Mouse (Mus musculus): ENCODE measurements around the gene Tsr1. TPM values are rescaled to one million over a fixed set of nuclear protein-coding genes. Genes with fewer than 3 reads are reported as not detected.
A peak's percentile ranks its signal among the peaks of the same experiment; 100 is the strongest.

Gene Tsr1
- polyA plus RNA-seq, 2 experiments, result 17.9 to 26.3 TPM

DNA sequence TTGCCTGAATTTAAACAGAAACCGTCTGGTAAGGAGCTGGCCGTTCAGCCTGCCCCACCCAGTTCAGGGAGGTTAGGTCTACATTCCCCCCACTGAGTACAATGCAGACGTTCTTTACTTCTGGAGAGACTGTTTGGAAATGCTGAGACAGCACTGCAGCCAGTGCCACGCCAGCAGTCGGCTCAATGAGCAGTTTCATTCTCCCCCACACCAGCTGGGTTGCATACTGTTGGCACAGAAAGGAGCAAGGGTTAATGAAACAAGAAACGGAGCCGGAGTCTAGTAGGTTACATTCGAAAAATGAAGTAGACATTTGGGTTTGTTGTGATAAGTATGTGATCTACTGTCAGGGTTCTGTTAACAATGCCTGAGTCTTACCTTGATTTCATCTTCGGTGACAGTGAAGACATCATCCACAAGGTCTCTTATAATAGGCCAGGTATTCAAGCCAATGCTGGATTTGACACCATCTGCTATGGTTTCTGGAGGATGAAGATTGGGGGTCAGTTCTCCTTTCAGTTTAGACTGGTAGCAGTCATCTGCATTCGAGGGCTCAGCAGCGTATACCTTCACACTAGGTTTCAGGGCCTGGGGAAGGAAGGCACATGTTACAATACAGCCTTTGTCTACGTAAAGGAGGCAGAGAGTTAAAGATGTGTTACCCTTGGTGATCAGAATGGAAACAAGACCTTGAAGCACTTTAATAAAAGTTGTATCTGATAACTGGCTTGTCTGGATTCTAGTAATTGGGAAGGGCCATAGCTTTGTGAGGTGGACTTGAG, 10.9 kb downstream of the Tsr1 start:
- Histone ChIP-seq H3K36me3 (replicated peaks; ENCODE audit: control insufficient read depth, insufficient read depth, low read depth) (peaks cover 54% of the 10 kb centered on the region), H3K27ac (no peak overlapping the region), H3K4me3 (ENCODE audit: insufficient read depth in 1 of 2, low read depth in 2 of 2, low read length in 2 of 2) (no peak overlapping the region), H3K4me2 (ENCODE audit: low read depth) (no peak overlapping the region), H3K27me3 (ENCODE audit: control insufficient read depth, insufficient read depth, low read length) (no peaks in the 10 kb centered on the region), H3K9me3 (ENCODE audit: control insufficient read depth, low read length) (no peaks in the 10 kb centered on the region), H3K9ac (replicated peaks) (no peak overlapping the region), H3K4me1 (replicated peaks; ENCODE audit: control insufficient read depth in 2 of 2, insufficient read depth in 2 of 2, low read length in 1 of 2) (no peaks in the 10 kb centered on the region)
- 78% methylated on average over 12 of the region's 12 CpGs for WGBS (ENCODE audit: insufficient replicate concordance)
- DNase-seq (ENCODE audit: low read depth in 3 of 3, low spot score in 3 of 3) (no peak), ATAC-seq (ENCODE audit: insufficient read depth) (no peak)
- TF ChIP-seq CTCF (IDR thresholded peaks at IDR 0.05; ENCODE audit: low read depth) (no peak), EP300 (IDR thresholded peaks at IDR 0.05; ENCODE audit: low read depth) (no peak)

DNA sequence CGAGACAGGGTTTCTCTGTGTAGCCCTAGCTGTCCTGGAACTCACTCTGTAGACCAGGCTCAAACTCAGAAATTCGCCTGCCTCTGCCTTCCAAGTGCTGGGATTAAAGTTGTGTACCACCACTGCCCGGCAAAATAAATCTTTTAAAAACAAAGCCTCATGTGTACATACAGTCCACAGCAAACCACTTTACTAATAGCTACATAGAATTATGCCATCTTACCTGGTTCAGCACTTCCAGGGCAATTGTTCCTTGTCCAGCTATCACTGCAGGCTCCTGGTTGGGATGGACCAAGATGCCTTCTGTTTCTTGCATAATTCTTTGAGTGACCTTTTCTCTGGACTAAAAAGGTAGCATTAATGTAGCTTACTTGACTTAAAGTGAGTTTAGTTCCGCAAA, 12.1 kb downstream of the Tsr1 start:
- Histone ChIP-seq H3K27ac (no peak overlapping the region), H3K9me3 (ENCODE audit: control insufficient read depth, low read length) (no peaks in the 10 kb centered on the region), H3K27me3 (ENCODE audit: control insufficient read depth, insufficient read depth, low read length) (no peaks in the 10 kb centered on the region), H3K4me2 (ENCODE audit: low read depth) (no peak overlapping the region), H3K4me3 (ENCODE audit: insufficient read depth in 1 of 2, low read depth in 2 of 2, low read length in 2 of 2) (no peak overlapping the region), H3K9ac (replicated peaks) (no peak overlapping the region), H3K4me1 (replicated peaks; ENCODE audit: control insufficient read depth in 2 of 2, insufficient read depth in 2 of 2, low read length in 1 of 2) (no peaks in the 10 kb centered on the region), H3K36me3 (replicated peaks; ENCODE audit: control insufficient read depth, insufficient read depth, low read depth) (peaks cover 44% of the 10 kb centered on the region)
- TF ChIP-seq EP300 (IDR thresholded peaks at IDR 0.05; ENCODE audit: low read depth), result no peak
- TF ChIP-seq CTCF (IDR thresholded peaks at IDR 0.05; ENCODE audit: low read depth), result no peak
- no peak for DNase-seq (ENCODE audit: low read depth in 3 of 3, low spot score in 3 of 3)
- WGBS (ENCODE audit: insufficient replicate concordance), result 64% methylated on average over 4 of the region's 4 CpGs
- ATAC-seq (ENCODE audit: insufficient read depth), result no peak

DNA sequence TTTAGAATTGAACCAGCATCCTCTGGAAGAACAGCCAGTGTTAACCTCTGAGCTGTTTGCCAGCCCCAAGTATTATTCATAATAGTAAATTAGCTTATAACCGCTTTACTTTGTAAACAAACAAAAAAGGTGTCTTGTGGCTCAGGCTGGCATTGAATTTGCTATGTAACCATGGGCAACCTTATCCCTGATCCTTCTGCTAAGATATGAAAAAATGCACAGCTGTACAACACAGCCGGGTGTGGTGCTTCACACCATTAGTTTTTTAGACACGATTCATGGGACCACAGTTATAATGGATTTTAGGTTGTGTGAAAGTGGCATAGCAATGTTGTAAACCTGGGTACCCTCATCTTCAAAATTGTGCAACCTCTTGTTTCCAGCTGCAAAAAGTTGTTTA, 14.6 kb downstream of the Tsr1 start:
- H3K9ac ChIP-seq (replicated peaks), result no peak overlapping the region
- DNase-seq (ENCODE audit: low read depth in 3 of 3, low spot score in 3 of 3) (no peak), ATAC-seq (ENCODE audit: insufficient read depth) (no peak)
- no peak overlapping the region for H3K4me2 ChIP-seq (ENCODE audit: low read depth)
- H3K4me1 ChIP-seq (replicated peaks; ENCODE audit: control insufficient read depth in 2 of 2, insufficient read depth in 2 of 2, low read length in 1 of 2), result no peaks in the 10 kb centered on the region
- no peak overlapping the region for H3K4me3 ChIP-seq (ENCODE audit: insufficient read depth in 1 of 2, low read depth in 2 of 2, low read length in 2 of 2)
- H3K27me3 ChIP-seq (ENCODE audit: control insufficient read depth, insufficient read depth, low read length), result no peaks in the 10 kb centered on the region
- peaks cover 21% of the 10 kb centered on the region for H3K36me3 ChIP-seq (replicated peaks; ENCODE audit: control insufficient read depth, insufficient read depth, low read depth)
- no peak for TF ChIP-seq CTCF (IDR thresholded peaks at IDR 0.05; ENCODE audit: low read depth)
- no peak for TF ChIP-seq EP300 (IDR thresholded peaks at IDR 0.05; ENCODE audit: low read depth)
- no peak overlapping the region for H3K27ac ChIP-seq
- H3K9me3 ChIP-seq (ENCODE audit: control insufficient read depth, low read length), result no peaks in the 10 kb centered on the region
- WGBS (ENCODE audit: insufficient replicate concordance), result 40% methylated on average over 3 of the region's 3 CpGs

DNA sequence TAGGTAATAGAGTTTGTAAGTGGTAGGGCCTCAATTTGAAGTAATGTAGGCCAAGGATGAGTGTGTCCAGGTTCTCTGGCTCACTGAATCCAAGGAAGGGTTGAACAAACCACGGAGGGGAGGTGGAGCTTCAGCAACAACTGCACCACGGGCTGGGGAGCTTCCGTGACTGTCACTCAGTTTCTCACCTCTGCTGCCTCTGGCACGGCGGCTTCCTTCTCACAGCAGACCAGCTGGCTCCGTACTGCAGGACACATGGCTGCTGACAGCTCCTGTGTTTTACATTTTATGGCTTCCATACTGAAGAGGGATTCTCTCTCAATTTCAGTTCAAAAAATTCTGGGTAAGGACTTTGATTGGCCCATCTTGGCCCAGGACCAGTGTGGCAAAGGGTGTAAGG, 21.4 kb downstream of the Tsr1 start:
- Histone ChIP-seq H3K9me3 (ENCODE audit: control insufficient read depth, low read length) (no peaks in the 10 kb centered on the region), H3K4me2 (ENCODE audit: low read depth) (no peak overlapping the region), H3K27me3 (ENCODE audit: control insufficient read depth, insufficient read depth, low read length) (no peaks in the 10 kb centered on the region), H3K36me3 (replicated peaks; ENCODE audit: control insufficient read depth, insufficient read depth, low read depth) (no peaks in the 10 kb centered on the region; the same call in 1 of the 2 replicates), H3K4me1 (replicated peaks; ENCODE audit: control insufficient read depth in 2 of 2, insufficient read depth in 2 of 2, low read length in 1 of 2) (peaks cover 0 to 1% of the 10 kb centered on the region in 2 experiments; a peak in 2 of 4 replicates), H3K27ac (no peak overlapping the region), H3K4me3 (ENCODE audit: insufficient read depth in 1 of 2, low read depth in 2 of 2, low read length in 2 of 2) (no peak overlapping the region), H3K9ac (replicated peaks) (no peak overlapping the region)
- TF ChIP-seq CTCF (IDR thresholded peaks at IDR 0.05; ENCODE audit: low read depth) (no peak), EP300 (IDR thresholded peaks at IDR 0.05; ENCODE audit: low read depth) (no peak)
- DNase-seq (ENCODE audit: low read depth in 3 of 3, low spot score in 3 of 3) (no peak), ATAC-seq (ENCODE audit: insufficient read depth) (no peak)
- 71% methylated on average over 6 of the region's 6 CpGs for WGBS (ENCODE audit: insufficient replicate concordance)

DNA sequence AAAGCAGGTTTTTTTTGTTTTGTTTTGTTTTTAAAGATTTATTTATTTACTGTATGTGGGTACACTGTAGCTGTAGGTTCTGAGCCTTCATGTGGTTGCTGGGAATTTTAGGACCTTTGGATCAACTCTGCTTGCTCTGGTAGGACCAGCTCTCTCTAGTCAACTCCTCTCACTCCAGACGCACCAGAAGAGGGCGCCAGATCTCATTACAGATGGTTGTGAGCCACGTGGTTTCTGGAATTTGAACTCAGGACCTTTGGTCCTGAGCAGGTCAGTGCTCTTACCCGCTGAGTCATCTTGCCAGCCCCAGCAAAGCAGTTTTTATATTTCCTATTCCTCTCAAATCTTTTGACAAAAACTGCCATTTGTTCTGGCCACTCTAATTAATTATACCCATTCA, 26.3 kb downstream of the Tsr1 start:
- ATAC-seq (ENCODE audit: insufficient read depth) (no peak), DNase-seq (ENCODE audit: low read depth in 3 of 3, low spot score in 3 of 3) (peak in 2 of 3 experiments; percentile 24 to 31)
- Histone ChIP-seq H3K4me1 (replicated peaks; ENCODE audit: control insufficient read depth in 2 of 2, insufficient read depth in 2 of 2, low read length in 1 of 2) (peaks cover 5 to 14% of the 10 kb centered on the region in 2 experiments), H3K27ac (no peak overlapping the region), H3K9me3 (ENCODE audit: control insufficient read depth, low read length) (no peaks in the 10 kb centered on the region), H3K9ac (replicated peaks) (no peak overlapping the region), H3K36me3 (replicated peaks; ENCODE audit: control insufficient read depth, insufficient read depth, low read depth) (no peaks in the 10 kb centered on the region; the same call in 1 of the 2 replicates), H3K4me2 (ENCODE audit: low read depth) (peak overlapping the region; percentile 83), H3K27me3 (ENCODE audit: control insufficient read depth, insufficient read depth, low read length) (no peaks in the 10 kb centered on the region), H3K4me3 (ENCODE audit: insufficient read depth in 1 of 2, low read depth in 2 of 2, low read length in 2 of 2) (no peak overlapping the region)
- 43% methylated on average over 4 of the region's 4 CpGs for WGBS (ENCODE audit: insufficient replicate concordance)
- TF ChIP-seq CTCF (IDR thresholded peaks at IDR 0.05; ENCODE audit: low read depth) (peak; percentile 73), EP300 (IDR thresholded peaks at IDR 0.05; ENCODE audit: low read depth) (no peak)

All from liver, embryonic 14.5 days (tissue).